Mouse (Mus musculus) limb, embryonic 11.5 days (tissue): ENCODE results near the gene Gad2. TPM values are rescaled to one million over a fixed set of nuclear protein-coding genes. Genes with fewer than 3 reads are reported as not detected.
A peak's percentile ranks its signal among the peaks of the same experiment; 100 is the strongest.

Experiments
- ATAC-seq: fragments of 200-750 bp; cut with Nextera tagmentation; 2 replicates; pipeline ENCODE4 v1.8.0; 2017; ENCODE audit warnings: low read depth; ENCODE audit not compliant: insufficient number of reproducible peaks, low FRiP score, low TSS enrichment
- DNase-seq: peaks from one replicate; pipeline ENCODE4 v3.0.0-alpha.2; 2015; ENCODE audit warnings: low spot score
- H3K27ac ChIP-seq: fragments of 300-500 bp; sonication (generic); replicated peaks from 2 replicates; pipeline ENCODE4 v1.5.1; 2014; ENCODE audit warnings: low read depth, mild to moderate bottlenecking, low read length
- H3K27me3 ChIP-seq: fragments of 300-500 bp; sonication (generic); 2 replicates; pipeline ENCODE4 v1.6.1; 2014; ENCODE audit warnings: mild to moderate bottlenecking, low read length, mixed read lengths; ENCODE audit not compliant: control insufficient read depth, insufficient read depth
- H3K36me3 ChIP-seq: fragments of 300-500 bp; sonication (generic); 2 replicates; pipeline ENCODE4 v1.6.1; 2014; ENCODE audit warnings: mild to moderate bottlenecking, low read length, moderate library complexity, mixed read lengths; ENCODE audit not compliant: control insufficient read depth, insufficient read depth
- H3K4me1 ChIP-seq: fragments of 300-500 bp; sonication (generic); 2 replicates; pipeline ENCODE4 v1.6.1; 2014; ENCODE audit warnings: low read length, mixed read lengths; ENCODE audit not compliant: control insufficient read depth, insufficient read depth
- H3K4me2 ChIP-seq: fragments of 300-500 bp; sonication (generic); 2 replicates; pipeline ENCODE4 v1.6.1; 2014; ENCODE audit warnings: low read depth, mild to moderate bottlenecking, moderate library complexity; ENCODE audit not compliant: severe bottlenecking
- H3K4me3 ChIP-seq: fragments of 300-500 bp; sonication (generic); 2 replicates; pipeline ENCODE4 v1.5.1; 2014; ENCODE audit warnings: low read depth, low read length
- H3K9ac ChIP-seq: fragments of 300-500 bp; sonication (generic); 2 replicates; pipeline ENCODE4 v1.6.1; 2014; ENCODE audit warnings: mild to moderate bottlenecking, low read length
- H3K9me3 ChIP-seq: fragments of 300-500 bp; sonication (generic); 2 replicates; pipeline ENCODE4 v1.6.1; 2016; ENCODE audit warnings: low read length; ENCODE audit not compliant: control insufficient read depth
- WGBS: fragments of 180-500 bp; shearing (Covaris S2); extraction: QIAGEN DNeasy Blood & Tissue Kit; methylation state at CpG from one replicate; pipeline ENCODE4 v1.1.7; 2014; 5-methylcytosine and 5-hydroxymethylcytosine counted together
- polyA plus RNA-seq: library from polyadenylated mRNA; unstranded; fragments of >200 nt; fragmentation: Nextera tagmentation; extraction: Ambion mirVana; gene quantifications from 2 replicates; pipeline ENCODE4 v1.2.1, GENCODE M21; 2014

Gad2 gene
- polyA plus RNA-seq, 1 experiment from 2014 or later, result 0.07 TPM

DNA sequence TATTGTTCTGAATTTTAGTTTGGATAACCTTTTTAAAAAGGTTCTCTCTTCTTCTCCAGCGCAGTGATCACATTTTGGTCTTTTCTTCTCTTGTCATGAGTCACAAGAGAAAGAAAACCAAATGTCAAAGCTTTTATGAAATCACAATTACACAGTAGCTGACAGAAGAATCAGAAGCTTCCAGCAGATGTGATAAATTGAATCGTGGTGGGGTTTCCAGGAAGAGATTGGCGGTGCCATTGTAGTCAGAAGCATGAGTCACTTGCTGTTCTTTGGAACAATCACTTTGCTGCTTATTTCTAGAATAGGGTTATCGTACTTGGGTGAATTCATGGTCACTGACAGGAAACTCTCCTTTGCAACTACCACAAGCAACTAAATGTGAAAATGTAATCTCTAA lies 57.9 kb downstream of the Gad2 start:
- Histone ChIP-seq H3K9me3 (no peaks in the 10 kb centered on the region), H3K27ac (no peak overlapping the region), H3K27me3 (no peaks in the 10 kb centered on the region), H3K4me3 (no peak overlapping the region), H3K4me1 (no peaks in the 10 kb centered on the region), H3K9ac (no peak overlapping the region), H3K36me3 (no peaks in the 10 kb centered on the region), H3K4me2 (no peak overlapping the region)
- DNase-seq (no peak), ATAC-seq (no peak)
- WGBS, result 90% methylated on average over 4 of the region's 4 CpGs

GRCm38 (mm10) chr2:22689969-22690368 lies 68.0 kb downstream of the Gad2 start:
- ATAC-seq, result no peak
- Histone ChIP-seq H3K9me3 (no peaks in the 10 kb centered on the region), H3K4me2 (no peak overlapping the region), H3K9ac (no peak overlapping the region), H3K27me3 (no peaks in the 10 kb centered on the region), H3K36me3 (no peaks in the 10 kb centered on the region), H3K4me3 (no peak overlapping the region), H3K27ac (no peak overlapping the region), H3K4me1 (no peaks in the 10 kb centered on the region)
- 82% methylated on average over 7 of the region's 7 CpGs for WGBS
- no peak for DNase-seq

DNA sequence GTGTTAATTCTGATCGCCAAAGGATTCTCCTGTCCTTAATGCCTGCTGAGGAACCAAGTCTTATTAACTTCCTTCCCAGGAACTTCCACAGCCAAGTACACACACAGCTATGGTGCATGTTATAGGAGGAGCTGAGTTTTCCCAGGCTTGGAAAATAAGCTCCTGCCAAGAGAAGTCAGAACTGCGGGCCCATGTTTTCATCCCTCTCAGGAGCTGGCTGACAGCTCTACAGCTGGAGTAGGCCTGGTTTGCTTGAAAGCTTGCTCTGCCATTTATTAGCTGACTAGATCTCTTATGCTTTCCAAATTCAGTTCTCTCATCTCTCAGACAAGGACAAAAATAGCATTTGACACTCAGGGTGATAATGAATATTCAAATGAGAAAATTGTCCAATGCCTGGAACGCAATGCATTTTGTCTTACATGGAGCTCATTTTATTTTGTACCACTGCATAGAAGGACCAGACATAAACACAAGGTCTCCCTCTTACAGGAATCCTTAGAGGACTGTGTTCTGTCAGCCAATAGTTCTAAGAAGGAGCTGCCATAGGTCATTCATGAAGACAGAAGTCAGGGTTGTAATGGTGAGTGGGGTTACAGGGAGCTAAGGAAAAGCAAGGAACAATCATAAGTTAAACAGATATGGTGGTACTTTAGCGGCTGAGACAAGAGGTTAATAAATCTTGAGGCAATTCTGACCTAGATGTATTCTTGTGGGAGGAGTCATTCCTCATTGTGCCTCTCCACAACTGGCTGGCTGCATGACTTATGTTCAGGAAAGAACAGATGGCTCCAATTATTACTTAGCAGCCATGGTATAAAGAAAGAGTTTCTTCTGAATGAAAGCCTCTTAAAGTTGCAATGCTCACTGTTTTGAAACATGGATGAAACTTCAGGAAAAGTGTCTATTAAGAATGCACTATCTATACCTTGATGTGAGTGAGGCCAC lies 83.0 kb downstream of the Gad2 start:
- ATAC-seq (no peak), DNase-seq (no peak)
- H3K9me3 ChIP-seq, result no peaks in the 10 kb centered on the region
- 56% methylated on average over 4 of the region's 4 CpGs for WGBS
- no peak overlapping the region for H3K4me3 ChIP-seq
- H3K27ac ChIP-seq, result no peak overlapping the region
- H3K27me3 ChIP-seq, result no peaks in the 10 kb centered on the region
- no peaks in the 10 kb centered on the region for H3K36me3 ChIP-seq
- no peak overlapping the region for H3K4me2 ChIP-seq
- no peak overlapping the region for H3K9ac ChIP-seq
- no peaks in the 10 kb centered on the region; the same call in 1 of the 2 replicates for H3K4me1 ChIP-seq

- ATAC-seq (no peak), DNase-seq (no peak)
- Histone ChIP-seq H3K36me3 (no peaks in the 10 kb centered on the region), H3K27ac (no peak overlapping the region), H3K4me2 (no peak overlapping the region), H3K9me3 (no peaks in the 10 kb centered on the region), H3K27me3 (no peaks in the 10 kb centered on the region), H3K4me1 (no peaks in the 10 kb centered on the region; the same call in 1 of the 2 replicates), H3K9ac (no peak overlapping the region), H3K4me3 (no peak overlapping the region)
- WGBS, result 72% methylated on average over 3 of the region's 3 CpGs
These were observed 84.2 kb downstream of the Gad2 start for GRCm38 (mm10) chr2:22706233-22706632.

DNA sequence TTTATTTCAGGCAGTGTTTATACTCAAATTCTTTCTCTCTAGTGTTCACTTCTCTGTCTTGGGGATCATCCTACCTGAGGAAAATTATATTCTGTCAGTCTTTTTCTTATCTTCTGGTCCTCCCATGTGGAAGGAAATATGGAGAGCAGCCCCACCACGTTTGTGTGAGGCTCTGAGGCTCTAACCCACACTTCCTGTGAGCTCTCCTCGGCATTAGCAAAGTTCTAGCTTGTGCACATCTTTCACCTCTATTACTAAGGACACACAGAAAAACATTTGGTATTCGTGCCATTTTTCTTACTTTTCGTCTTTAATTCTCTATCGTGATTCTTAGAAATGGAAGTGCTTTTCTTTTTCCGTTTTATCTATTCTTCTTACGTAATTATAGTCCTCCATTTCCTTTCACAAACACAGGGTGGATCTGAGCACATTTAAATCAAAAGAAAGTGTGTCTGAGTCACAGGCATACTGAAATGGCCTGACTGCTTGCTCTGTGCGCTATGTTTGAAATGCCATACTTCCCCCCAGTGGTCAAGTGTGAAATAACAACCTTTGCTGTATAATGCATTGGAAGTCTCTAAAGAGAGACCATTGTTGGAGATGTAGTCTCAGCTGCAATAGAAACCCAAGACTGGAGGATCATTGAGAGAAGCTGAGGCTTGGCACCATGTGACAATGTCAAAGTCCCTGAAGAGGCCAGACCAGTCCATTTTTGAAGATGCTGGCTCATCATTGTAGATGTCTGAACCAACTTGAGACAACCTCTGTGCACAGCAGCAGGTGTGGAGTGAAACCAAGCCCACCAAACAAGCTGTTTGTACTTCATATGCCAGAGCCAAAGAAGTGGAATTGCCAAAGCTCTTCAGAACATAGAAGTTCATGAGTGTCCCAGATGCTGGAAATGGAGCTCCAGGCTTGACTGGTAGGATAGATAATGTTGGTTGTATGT lies 99.8 kb downstream of the Gad2 start:
- H3K4me1 ChIP-seq, result no peaks in the 10 kb centered on the region
- no peaks in the 10 kb centered on the region for H3K27me3 ChIP-seq
- peak; percentile 55 for DNase-seq
- WGBS, result 31% methylated on average over 8 of the region's 8 CpGs
- H3K27ac ChIP-seq, result no peak overlapping the region
- H3K4me2 ChIP-seq, result no peak overlapping the region
- no peak overlapping the region for H3K4me3 ChIP-seq
- no peak overlapping the region for H3K9ac ChIP-seq
- H3K36me3 ChIP-seq, result no peaks in the 10 kb centered on the region
- peak; percentile 67; the same call in 1 of the 2 replicates for ATAC-seq
- no peaks in the 10 kb centered on the region for H3K9me3 ChIP-seq

GRCm38 (mm10) chr2:22723927-22724534 lies 102.0 kb downstream of the Gad2 start:
- no peak for ATAC-seq
- WGBS, result 84% methylated on average over 3 of the region's 3 CpGs

DNA sequence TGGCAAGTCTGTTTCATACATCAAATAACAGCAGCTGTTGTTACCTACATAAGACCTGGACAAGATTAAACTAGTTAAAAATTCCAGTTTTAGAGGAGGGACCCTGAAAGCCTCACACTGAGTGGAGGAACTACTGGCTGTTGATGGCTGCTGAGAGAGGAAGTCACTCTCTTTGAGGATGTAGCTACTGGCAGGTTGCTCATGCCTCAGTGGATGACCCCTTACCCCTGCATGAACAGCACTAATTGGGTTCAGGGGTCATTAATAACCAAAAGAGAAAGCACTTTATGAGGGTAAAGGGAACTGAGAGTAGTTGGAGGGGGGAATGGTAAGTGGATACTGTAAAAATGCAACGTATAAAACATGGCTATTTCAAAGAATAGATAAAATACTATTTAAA lies 105.1 kb downstream of the Gad2 start:
- H3K9ac ChIP-seq, result no peak overlapping the region
- no peaks in the 10 kb centered on the region for H3K27me3 ChIP-seq
- no peaks in the 10 kb centered on the region for H3K9me3 ChIP-seq
- H3K36me3 ChIP-seq, result no peaks in the 10 kb centered on the region
- no peak for ATAC-seq
- no peak overlapping the region for H3K4me3 ChIP-seq
- 84% methylated on average over 1 of the region's 1 CpGs for WGBS
- H3K27ac ChIP-seq, result no peak overlapping the region
- no peaks in the 10 kb centered on the region for H3K4me1 ChIP-seq
- H3K4me2 ChIP-seq, result no peak overlapping the region
- no peak for DNase-seq

More at GRCm38 (mm10) chr2:22723927-22724534, 102.0 kb downstream of the Gad2 start:
- Histone ChIP-seq H3K36me3 (no peaks in the 10 kb centered on the region), H3K9ac (no peak overlapping the region), H3K27ac (no peak overlapping the region), H3K4me2 (no peak overlapping the region), H3K4me1 (no peaks in the 10 kb centered on the region), H3K4me3 (no peak overlapping the region), H3K9me3 (no peaks in the 10 kb centered on the region), H3K27me3 (no peaks in the 10 kb centered on the region)
- no peak for DNase-seq

- H3K9ac ChIP-seq, result no peak overlapping the region
- DNase-seq, result no peak
- no peaks in the 10 kb centered on the region for H3K4me1 ChIP-seq
- no peak overlapping the region for H3K27ac ChIP-seq
- no peaks in the 10 kb centered on the region for H3K27me3 ChIP-seq
- WGBS, result 78% methylated on average over 2 of the region's 2 CpGs
- no peaks in the 10 kb centered on the region for H3K36me3 ChIP-seq
- H3K4me2 ChIP-seq, result no peak overlapping the region
- H3K4me3 ChIP-seq, result no peak overlapping the region
- H3K9me3 ChIP-seq, result no peaks in the 10 kb centered on the region
- ATAC-seq, result no peak
These were observed 114.1 kb downstream of the Gad2 start for GRCm38 (mm10) chr2:22736134-22736533.
